Mouse (Mus musculus): ENCODE measurements around the gene Rtkn2. TPM values are rescaled to one million over a fixed set of nuclear protein-coding genes. Genes with fewer than 3 reads are reported as not detected.

The Rtkn2 gene
- polyA plus RNA-seq (2012; ENCODE audit: insufficient read depth, low replicate concordance): not detected in 2 replicates

GRCm38 (mm10) chr10:67979401-67980157 is at the start of gene Rtkn2:
TSS of gene Rtkn2 (plus strand) at chr10:67979570.
- H3K4me1 ChIP-seq: peaks cover 9% of the 10 kb centered on the region
- H3K27me3 ChIP-seq (replicated peaks): peaks cover 2% of the 10 kb centered on the region
- H3K4me3 ChIP-seq (replicated peaks): peak within 1 kb of the TSS; percentile 95
- H3K9me3 ChIP-seq: no peaks in the 10 kb centered on the region
- no peaks in the 10 kb centered on the region for H3K36me3 ChIP-seq (replicated peaks; ENCODE audit: low read length)
- TF ChIP-seq GATA1 (IDR thresholded peaks at IDR 0.05; ENCODE audit: borderline replicate concordance, low read length) (no peak), FLI1 (IDR thresholded peaks at IDR 0.05; ENCODE audit: low read length) (no peak)

GRCm38 (mm10) chr10:67931328-67931727 is 48.0 kb upstream of the Rtkn2 start:
- no peaks in the 10 kb centered on the region for H3K36me3 ChIP-seq (replicated peaks; ENCODE audit: low read length)
- H3K4me1 ChIP-seq: no peaks in the 10 kb centered on the region
- H3K4me3 ChIP-seq (replicated peaks): no peak overlapping the region
- no peaks in the 10 kb centered on the region for H3K27me3 ChIP-seq (replicated peaks)
- peaks cover 21% of the 10 kb centered on the region for H3K9me3 ChIP-seq
- TF ChIP-seq FLI1 (IDR thresholded peaks at IDR 0.05; ENCODE audit: low read length): no peak
- TF ChIP-seq GATA1 (IDR thresholded peaks at IDR 0.05; ENCODE audit: borderline replicate concordance, low read length): no peak

- peaks cover 21% of the 10 kb centered on the region for H3K9me3 ChIP-seq
- H3K4me3 ChIP-seq (replicated peaks): no peak overlapping the region
- H3K4me1 ChIP-seq: no peaks in the 10 kb centered on the region
- H3K36me3 ChIP-seq (replicated peaks; ENCODE audit: low read length): no peaks in the 10 kb centered on the region
- TF ChIP-seq FLI1 (IDR thresholded peaks at IDR 0.05; ENCODE audit: low read length): no peak
- TF ChIP-seq GATA1 (IDR thresholded peaks at IDR 0.05; ENCODE audit: borderline replicate concordance, low read length): no peak
- no peaks in the 10 kb centered on the region for H3K27me3 ChIP-seq (replicated peaks)
These were observed 46.6 kb upstream of the Rtkn2 start for GRCm38 (mm10) chr10:67932780-67933179.

GRCm38 (mm10) chr10:67936944-67937343 is 42.4 kb upstream of the Rtkn2 start:
- Histone ChIP-seq H3K9me3 (peaks cover 13% of the 10 kb centered on the region), H3K27me3 (replicated peaks) (no peaks in the 10 kb centered on the region), H3K4me1 (no peaks in the 10 kb centered on the region), H3K4me3 (replicated peaks) (no peak overlapping the region), H3K36me3 (replicated peaks; ENCODE audit: low read length) (no peaks in the 10 kb centered on the region)
- TF ChIP-seq GATA1 (IDR thresholded peaks at IDR 0.05; ENCODE audit: borderline replicate concordance, low read length): no peak
- TF ChIP-seq FLI1 (IDR thresholded peaks at IDR 0.05; ENCODE audit: low read length): no peak

GRCm38 (mm10) chr10:67937775-67938174 is 41.6 kb upstream of the Rtkn2 start:
- Histone ChIP-seq H3K9me3 (peaks cover 8% of the 10 kb centered on the region), H3K36me3 (replicated peaks; ENCODE audit: low read length) (no peaks in the 10 kb centered on the region), H3K4me3 (replicated peaks) (no peak overlapping the region), H3K27me3 (replicated peaks) (no peaks in the 10 kb centered on the region), H3K4me1 (no peaks in the 10 kb centered on the region)
- TF ChIP-seq FLI1 (IDR thresholded peaks at IDR 0.05; ENCODE audit: low read length) (no peak), GATA1 (IDR thresholded peaks at IDR 0.05; ENCODE audit: borderline replicate concordance, low read length) (no peak)

GRCm38 (mm10) chr10:67939546-67939945 is 39.8 kb upstream of the Rtkn2 start:
- Histone ChIP-seq H3K36me3 (replicated peaks; ENCODE audit: low read length) (no peaks in the 10 kb centered on the region), H3K9me3 (peaks cover 5% of the 10 kb centered on the region; the same call in 1 of the 2 replicates), H3K4me3 (replicated peaks) (no peak overlapping the region), H3K27me3 (replicated peaks) (no peaks in the 10 kb centered on the region), H3K4me1 (no peaks in the 10 kb centered on the region)
- TF ChIP-seq FLI1 (IDR thresholded peaks at IDR 0.05; ENCODE audit: low read length) (no peak), GATA1 (IDR thresholded peaks at IDR 0.05; ENCODE audit: borderline replicate concordance, low read length) (no peak)

- Histone ChIP-seq H3K4me3 (replicated peaks) (no peak overlapping the region), H3K36me3 (replicated peaks; ENCODE audit: low read length) (no peaks in the 10 kb centered on the region), H3K27me3 (replicated peaks) (no peaks in the 10 kb centered on the region), H3K9me3 (peaks cover 15% of the 10 kb centered on the region), H3K4me1 (no peaks in the 10 kb centered on the region)
- TF ChIP-seq GATA1 (IDR thresholded peaks at IDR 0.05; ENCODE audit: borderline replicate concordance, low read length) (no peak), FLI1 (IDR thresholded peaks at IDR 0.05; ENCODE audit: low read length) (no peak)
These were observed 35.9 kb upstream of the Rtkn2 start for GRCm38 (mm10) chr10:67943513-67943912.

GRCm38 (mm10) chr10:67950059-67950748 is 29.2 kb upstream of the Rtkn2 start:
- Histone ChIP-seq H3K4me1 (no peaks in the 10 kb centered on the region), H3K27me3 (replicated peaks) (no peaks in the 10 kb centered on the region), H3K4me3 (replicated peaks) (no peak overlapping the region), H3K36me3 (replicated peaks; ENCODE audit: low read length) (no peaks in the 10 kb centered on the region), H3K9me3 (peaks cover 10% of the 10 kb centered on the region)
- no peak for TF ChIP-seq FLI1 (IDR thresholded peaks at IDR 0.05; ENCODE audit: low read length)
- no peak for TF ChIP-seq GATA1 (IDR thresholded peaks at IDR 0.05; ENCODE audit: borderline replicate concordance, low read length)

- Histone ChIP-seq H3K36me3 (replicated peaks; ENCODE audit: low read length) (no peaks in the 10 kb centered on the region), H3K27me3 (replicated peaks) (no peaks in the 10 kb centered on the region), H3K4me3 (replicated peaks) (no peak overlapping the region), H3K4me1 (no peaks in the 10 kb centered on the region), H3K9me3 (peaks cover 2% of the 10 kb centered on the region; the same call in 1 of the 2 replicates)
- no peak for TF ChIP-seq GATA1 (IDR thresholded peaks at IDR 0.05; ENCODE audit: borderline replicate concordance, low read length)
- TF ChIP-seq FLI1 (IDR thresholded peaks at IDR 0.05; ENCODE audit: low read length): no peak
These were observed 27.7 kb upstream of the Rtkn2 start for GRCm38 (mm10) chr10:67951690-67952089.

GRCm38 (mm10) chr10:67955982-67956381 is 23.4 kb upstream of the Rtkn2 start:
- Histone ChIP-seq H3K36me3 (replicated peaks; ENCODE audit: low read length) (no peaks in the 10 kb centered on the region), H3K9me3 (no peaks in the 10 kb centered on the region; the same call in 1 of the 2 replicates), H3K4me1 (no peaks in the 10 kb centered on the region), H3K4me3 (replicated peaks) (no peak overlapping the region), H3K27me3 (replicated peaks) (no peaks in the 10 kb centered on the region)
- TF ChIP-seq GATA1 (IDR thresholded peaks at IDR 0.05; ENCODE audit: borderline replicate concordance, low read length): no peak
- TF ChIP-seq FLI1 (IDR thresholded peaks at IDR 0.05; ENCODE audit: low read length): no peak
